Mouse (Mus musculus): ENCODE results near the gene Adam8.

DNA sequence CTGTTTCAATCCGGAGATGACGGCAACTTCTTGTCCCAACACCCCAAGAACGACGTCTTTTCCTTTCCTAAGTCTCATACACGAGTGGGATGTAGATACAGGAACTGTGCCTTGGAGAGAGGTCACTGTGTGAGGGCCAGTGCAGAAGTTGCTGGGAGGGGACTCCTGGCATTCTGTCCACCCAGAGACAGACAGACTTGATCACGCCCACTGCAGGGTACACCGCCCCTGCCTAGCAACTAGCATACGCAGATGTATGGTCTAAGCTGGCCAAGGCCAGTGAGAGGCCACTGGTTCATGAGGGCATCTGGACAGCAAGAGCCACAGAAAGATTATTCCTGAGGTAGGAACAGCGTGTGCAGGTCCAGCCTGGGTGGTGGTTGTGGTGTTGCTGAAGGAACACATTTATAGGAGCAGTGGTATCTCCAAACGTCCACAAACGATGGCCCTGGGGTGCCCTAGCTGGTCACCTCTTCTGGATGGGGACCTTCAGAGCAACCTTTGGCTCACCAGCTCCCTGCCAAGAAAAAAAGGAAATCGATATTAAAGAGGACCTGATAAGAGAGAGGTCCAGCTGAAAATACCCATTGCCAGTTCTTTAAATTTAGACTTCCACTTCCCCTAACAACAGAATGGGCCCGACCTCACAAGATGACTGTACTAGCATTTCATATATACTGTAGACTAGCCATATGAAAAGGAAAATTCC lies 13.2 kb downstream of the Adam8 start:
- TF ChIP-seq CTCF (IDR thresholded peaks at IDR 0.05; ENCODE audit: insufficient read depth, low read length), result no peak
- no peak for TF ChIP-seq POLR2A (IDR thresholded peaks at IDR 0.05; ENCODE audit: borderline replicate concordance, extremely low read depth, low read depth, low read length)

Measured in lung, adult 2 months (tissue).